Mouse (Mus musculus) ovary, adult 18-20 months (tissue): Measurements from ENCODE around the gene Mitd1.

ENCODE experiments used
- DNase-seq: peaks from one replicate; pipeline ENCODE4 v3.0.0; 2022; ENCODE audit warnings: low spot score, mixed read lengths

Gene Mitd1

GRCm38 (mm10) chr1:37890025-37890652 is at the start of gene Mitd1, which contains the start of gene Mrpl30:
Mitd1 (minus strand) TSS chr1:37890411.
Mrpl30 (plus strand) TSS chr1:37890477.
- DNase-seq = peak; percentile 79

GRCm38 (mm10) chr1:37931806-37932205 is 41.6 kb upstream of the Mitd1 start:
- DNase-seq = no peak

- no peak for DNase-seq
These were observed 35.8 kb upstream of the Mitd1 start for GRCm38 (mm10) chr1:37925971-37926370.

- no peak for DNase-seq
These were observed 32.3 kb upstream of the Mitd1 start for GRCm38 (mm10) chr1:37922536-37922935.

GRCm38 (mm10) chr1:37918096-37918495 is 27.9 kb upstream of the Mitd1 start:
- DNase-seq = no peak

- DNase-seq = no peak
These were observed 27.5 kb upstream of the Mitd1 start for GRCm38 (mm10) chr1:37917666-37918065.

GRCm38 (mm10) chr1:37916393-37916792 is 26.2 kb upstream of the Mitd1 start, which contains the start of gene Lyg2:
Lyg2 (minus strand) TSS chr1:37916493.
- no peak for DNase-seq

- DNase-seq = no peak
These were observed 22.5 kb upstream of the Mitd1 start for GRCm38 (mm10) chr1:37912751-37913150.

GRCm38 (mm10) chr1:37903178-37903577 is 13.0 kb upstream of the Mitd1 start:
- no peak for DNase-seq

GRCm38 (mm10) chr1:37900288-37900687 is 10.1 kb upstream of the Mitd1 start:
- DNase-seq = no peak

- DNase-seq = no peak
These were observed 9.6 kb upstream of the Mitd1 start for GRCm38 (mm10) chr1:37899816-37900215.

- no peak for DNase-seq
These were observed 4.4 kb upstream of the Mitd1 start for GRCm38 (mm10) chr1:37894606-37895005.

GRCm38 (mm10) chr1:37891400-37891799 is 1.2 kb upstream of the Mitd1 start:
- DNase-seq = no peak

GRCm38 (mm10) chr1:37889206-37889605 is 1.0 kb downstream of the Mitd1 start:
- DNase-seq = no peak

GRCm38 (mm10) chr1:37884451-37884850 is 5.8 kb downstream of the Mitd1 start:
- no peak for DNase-seq

GRCm38 (mm10) chr1:37883411-37883810 is 6.8 kb downstream of the Mitd1 start:
- no peak for DNase-seq

- DNase-seq = no peak
These were observed 12.3 kb downstream of the Mitd1 start for GRCm38 (mm10) chr1:37877736-37878460.

- no peak for DNase-seq
These were observed 17.1 kb downstream of the Mitd1 start for GRCm38 (mm10) chr1:37873157-37873556.

GRCm38 (mm10) chr1:37872131-37873067 is 17.8 kb downstream of the Mitd1 start:
- peak; percentile 77 for DNase-seq

GRCm38 (mm10) chr1:37871704-37872103 is 18.5 kb downstream of the Mitd1 start, which contains the start of gene Lipt1:
Lipt1 (plus strand) TSS chr1:37871738.
- no peak for DNase-seq

- DNase-seq = no peak
These were observed 20.8 kb downstream of the Mitd1 start for GRCm38 (mm10) chr1:37869362-37869761.

- no peak for DNase-seq
These were observed 21.6 kb downstream of the Mitd1 start for GRCm38 (mm10) chr1:37868640-37869039.
